Mouse (Mus musculus) lung, adult 2 months (tissue): ENCODE data around the gene Gif.

Source experiments
- CTCF ChIP-seq: fragments of 200-500 bp; IDR thresholded peaks from 2 replicates; pipeline ENCODE4 v1.5.1; 2011; ENCODE audit warnings: mild to moderate bottlenecking, low read length, control low read depth; ENCODE audit not compliant: insufficient read depth
- POLR2A ChIP-seq: fragments of 200-500 bp; IDR thresholded peaks from 2 replicates; pipeline ENCODE4 v1.6.1; 2011; ENCODE audit warnings: low read depth, mild to moderate bottlenecking, control low read depth, low read length, borderline replicate concordance; ENCODE audit errors: extremely low read depth

GRCm38 (mm10) chr19:11804423-11804822 lies 57.1 kb downstream of the Gif start:
- TF ChIP-seq POLR2A (no peak), CTCF (no peak)
